In the genomic region with DNA sequence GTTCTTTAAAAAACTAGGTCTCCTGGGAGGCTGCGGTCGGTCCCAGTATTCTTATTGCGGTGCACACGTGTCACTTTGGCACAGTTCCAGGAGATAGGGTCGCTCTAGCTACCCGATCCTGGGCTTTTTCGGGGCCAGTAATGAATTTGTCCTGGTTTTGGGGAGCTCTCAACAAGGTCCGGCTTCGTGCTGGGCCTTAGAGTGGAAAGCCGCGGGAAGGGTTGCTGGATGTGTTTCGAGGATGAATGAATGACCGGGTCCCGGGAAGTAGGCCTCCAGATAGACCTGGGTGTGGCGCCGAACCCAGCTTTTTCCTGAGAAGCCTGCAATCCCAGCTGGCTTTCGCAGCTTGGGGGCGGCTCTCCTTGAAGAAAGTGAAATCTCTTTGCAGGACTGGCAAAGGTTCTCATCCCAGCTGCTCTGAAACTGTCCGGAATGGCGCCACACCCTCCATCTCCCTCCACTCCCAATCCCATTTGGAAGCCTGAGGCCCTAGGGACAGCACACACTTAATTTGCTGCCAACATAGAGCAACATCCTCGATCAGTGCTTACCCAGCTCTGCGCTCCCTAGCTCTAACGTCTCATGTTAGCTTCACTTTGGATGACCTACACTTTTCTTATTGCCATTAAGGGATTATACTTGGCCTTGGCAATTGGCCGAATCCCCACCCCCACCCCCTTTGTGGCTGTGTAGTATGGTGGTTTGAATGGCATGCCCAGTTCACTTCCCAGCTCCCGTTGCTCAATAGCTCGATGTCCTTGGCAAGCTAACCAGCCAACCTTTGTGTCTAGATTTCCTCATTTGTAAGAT, we compare ENCODE assay signal across 8 mouse cellular contexts. TPM values are rescaled to one million over a fixed set of nuclear protein-coding genes. Genes with fewer than 3 reads are reported as not detected.
A peak's percentile ranks its signal among the peaks of the same experiment; 100 is the strongest.
DNase-seq lines count a peak whose midpoint lies in the region; ATAC-seq and TF ChIP-seq lines count a peak whose summit lies in the region.

No protein-coding gene starts in this region.

- H3K27ac ChIP-seq in intestine, postnatal 0 days (ENCODE audit: low read depth, low read length), result peak overlapping the region; percentile 97

- H3K36me3 ChIP-seq in intestine, postnatal 0 days (ENCODE audit: control insufficient read depth, insufficient read depth), result peaks cover 30% of the 10 kb centered on the region

- H3K4me3 ChIP-seq in intestine, postnatal 0 days (ENCODE audit: low read depth, low read length), result peak overlapping the region; percentile 98
- H3K4me3 ChIP-seq in lung, adult 2 months (replicated peaks; ENCODE audit: extremely low read depth, low read depth, low read length), result peak overlapping the region; percentile 53

- H3K4me1 ChIP-seq in intestine, postnatal 0 days (replicated peaks; ENCODE audit: control insufficient read depth, insufficient read depth, low read length), result 0 out of 2 replicates have a peak, but pooled peaks cover 7% of the 10 kb centered on the region
- peaks cover 4% of the 10 kb centered on the region for H3K4me1 ChIP-seq in lung, adult 2 months (ENCODE audit: control insufficient read depth, insufficient read depth, low read length)

- WGBS in intestine, postnatal 0 days, result 5% methylated on average over 26 of the region's 26 CpGs
- WGBS in lung, adult 2 months, result 6% methylated on average over 26 of the region's 26 CpGs

- H3K27me3 ChIP-seq in intestine, postnatal 0 days (replicated peaks; ENCODE audit: control insufficient read depth, insufficient read depth, low read length), result no peaks in the 10 kb centered on the region

- H3K9ac ChIP-seq in intestine, postnatal 0 days (ENCODE audit: low read depth, low read length), result peak overlapping the region; percentile 86

- peak overlapping the region; percentile 85 for H3K4me2 ChIP-seq in intestine, postnatal 0 days (replicated peaks; ENCODE audit: low read depth)

- ATAC-seq in granulocyte monocyte progenitor cell, adult 5-6 weeks (replicated peaks; ENCODE audit: poor library complexity, severe bottlenecking), result peak; percentile 63
- ATAC-seq in intestine, postnatal 0 days, result peak; percentile 12; the same call in 1 of the 2 replicates

- DNase-seq in urinary bladder, adult 18-20 months (ENCODE audit: low spot score in 2 of 2), result peak; percentile 45 to 61
- DNase-seq in urinary bladder, postnatal 10 days (ENCODE audit: low spot score), result no peak
- peak; percentile 38 for DNase-seq in embryo, embryonic 11 days
- peak; percentile 47 for DNase-seq in lung, adult 2 months
- DNase-seq in ovary, adult 18-20 months (ENCODE audit: low spot score), result peak; percentile 16
- DNase-seq in urinary bladder, postnatal 36 days (ENCODE audit: low spot score in 2 of 2), result peak; percentile 49 to 70

- H3K9me3 ChIP-seq in intestine, postnatal 0 days (ENCODE audit: control insufficient read depth), result no peaks in the 10 kb centered on the region

- TF ChIP-seq CTCF in intestine, postnatal 0 days (IDR thresholded peaks at IDR 0.05; ENCODE audit: low read depth), result peak; percentile 8; the same call in 1 of the 2 replicates
- no peak for TF ChIP-seq CTCF in lung, adult 2 months (IDR thresholded peaks at IDR 0.05; ENCODE audit: insufficient read depth, low read length)

- TF ChIP-seq POLR2A in lung, adult 2 months (IDR thresholded peaks at IDR 0.05; ENCODE audit: borderline replicate concordance, extremely low read depth, low read depth, low read length), result no peak

RNA-seq across cellular contexts. Expression of gene Lrrc59, which starts 0.8 kb away (rescaled TPM):
- total RNA-seq in granulocyte monocyte progenitor cell, adult 5-6 weeks (2014; fragmentation: Nextera tagmentation), result 142 and 150 TPM in 2 replicates
- total RNA-seq in granulocyte monocyte progenitor cell, adult 5-6 weeks (2017), result 238 and 257 TPM in 2 replicates
- 165 and 172 TPM in 2 replicates for polyA plus RNA-seq in intestine, postnatal 0 days (2015; fragmentation: Nextera tagmentation; extraction: Ambion mirVana)
- 41.4 and 46.3 TPM in 2 replicates for polyA plus RNA-seq in lung, adult 2 months (2012; rRNA removed)

RNA-seq across cellular contexts. Expression of gene Mrpl27, which starts 23.2 kb away (rescaled TPM):
- 46.8 and 49.3 TPM in 2 replicates for total RNA-seq in granulocyte monocyte progenitor cell, adult 5-6 weeks (2014; fragmentation: Nextera tagmentation)
- 40.0 and 45.7 TPM in 2 replicates for total RNA-seq in granulocyte monocyte progenitor cell, adult 5-6 weeks (2017)
- 148 and 158 TPM in 2 replicates for polyA plus RNA-seq in intestine, postnatal 0 days (2015; fragmentation: Nextera tagmentation; extraction: Ambion mirVana)
- 32.8 and 34.7 TPM in 2 replicates for polyA plus RNA-seq in lung, adult 2 months (2012; rRNA removed)

RNA-seq across cellular contexts. Expression of gene Eme1, which starts 23.4 kb away (rescaled TPM):
- 8.2 and 16.4 TPM in 2 replicates for total RNA-seq in granulocyte monocyte progenitor cell, adult 5-6 weeks (2014; fragmentation: Nextera tagmentation)
- 36.4 and 51.6 TPM in 2 replicates for total RNA-seq in granulocyte monocyte progenitor cell, adult 5-6 weeks (2017)
- 3.7 and 4.2 TPM in 2 replicates for polyA plus RNA-seq in intestine, postnatal 0 days (2015; fragmentation: Nextera tagmentation; extraction: Ambion mirVana)
- 0.11 and 0.51 TPM in 2 replicates for polyA plus RNA-seq in lung, adult 2 months (2012; rRNA removed)

RNA-seq across cellular contexts. Expression of gene Acsf2, which starts 28.7 kb away (rescaled TPM):
- total RNA-seq in granulocyte monocyte progenitor cell, adult 5-6 weeks (2014; fragmentation: Nextera tagmentation), result 12.9 and 18.9 TPM in 2 replicates
- total RNA-seq in granulocyte monocyte progenitor cell, adult 5-6 weeks (2017), result 2.1 and 2.5 TPM in 2 replicates
- 6.3 and 6.7 TPM in 2 replicates for polyA plus RNA-seq in intestine, postnatal 0 days (2015; fragmentation: Nextera tagmentation; extraction: Ambion mirVana)
- polyA plus RNA-seq in lung, adult 2 months (2012; rRNA removed), result 28.0 and 35.2 TPM in 2 replicates

RNA-seq across cellular contexts. Expression of gene Xylt2, which starts 46.9 kb away (rescaled TPM):
- total RNA-seq in granulocyte monocyte progenitor cell, adult 5-6 weeks (2014; fragmentation: Nextera tagmentation), result 4.9 and 15.7 TPM in 2 replicates
- 3.9 and 4.8 TPM in 2 replicates for total RNA-seq in granulocyte monocyte progenitor cell, adult 5-6 weeks (2017)
- 8.0 and 8.2 TPM in 2 replicates for polyA plus RNA-seq in intestine, postnatal 0 days (2015; fragmentation: Nextera tagmentation; extraction: Ambion mirVana)
- polyA plus RNA-seq in lung, adult 2 months (2012; rRNA removed), result 38.4 and 41.1 TPM in 2 replicates
